Mouse (Mus musculus): ENCODE results near the gene Eif4g2. TPM values are rescaled to one million over a fixed set of nuclear protein-coding genes. Genes with fewer than 3 reads are reported as not detected.

Eif4g2 gene
- polyA plus RNA-seq, 1 experiment from 2014 or later: 1,168 TPM

Other genes starting within 250 kb of the Eif4g2 start
- 29.7 and 31.2 TPM in 2 replicates for gene Rnf141, start 238.6 kb downstream of the Eif4g2 start, polyA plus RNA-seq (2015; fragmentation: Nextera tagmentation; extraction: Ambion mirVana)
- gene Lyve1, start 219.8 kb downstream of the Eif4g2 start, polyA plus RNA-seq (2015; fragmentation: Nextera tagmentation; extraction: Ambion mirVana): 6.8 and 6.9 TPM in 2 replicates
- gene Mrvi1, start 100.6 kb downstream of the Eif4g2 start, polyA plus RNA-seq (2015; fragmentation: Nextera tagmentation; extraction: Ambion mirVana): 0.79 and 0.89 TPM in 2 replicates
- gene Ctr9, start 54.1 kb downstream of the Eif4g2 start, polyA plus RNA-seq (2015; fragmentation: Nextera tagmentation; extraction: Ambion mirVana): 94.3 and 96.9 TPM in 2 replicates

Measured in hindbrain, embryonic 13.5 days (tissue).